Mouse (Mus musculus): Measurements from ENCODE around the gene Tmub2. TPM values are rescaled to one million over a fixed set of nuclear protein-coding genes. Genes with fewer than 3 reads are reported as not detected.
A peak's percentile ranks its signal among the peaks of the same experiment; 100 is the strongest.

The Tmub2 gene
- total RNA-seq, 1 experiment from 2014 or later: 25.7 TPM

GRCm38 (mm10) chr11:102296491-102297472, 12.1 kb downstream of the Tmub2 start, which contains the start of gene Atxn7l3:
TSS of gene Atxn7l3 (minus strand) at chr11:102296631.
- ATAC-seq (replicated peaks; ENCODE audit: insufficient number of reproducible peaks, low FRiP score, low TSS enrichment, poor library complexity, severe bottlenecking): peak; percentile 79

- ATAC-seq (replicated peaks; ENCODE audit: insufficient number of reproducible peaks, low FRiP score, low TSS enrichment, poor library complexity, severe bottlenecking): 0 out of 2 replicates have a peak, but pooled peaks have one; percentile 16
Observed at GRCm38 (mm10) chr11:102297577-102298556, 13.1 kb downstream of the Tmub2 start.

- ATAC-seq (replicated peaks; ENCODE audit: insufficient number of reproducible peaks, low FRiP score, low TSS enrichment, poor library complexity, severe bottlenecking): no peak
Observed at GRCm38 (mm10) chr11:102299839-102300238, 15.1 kb downstream of the Tmub2 start.

DNA sequence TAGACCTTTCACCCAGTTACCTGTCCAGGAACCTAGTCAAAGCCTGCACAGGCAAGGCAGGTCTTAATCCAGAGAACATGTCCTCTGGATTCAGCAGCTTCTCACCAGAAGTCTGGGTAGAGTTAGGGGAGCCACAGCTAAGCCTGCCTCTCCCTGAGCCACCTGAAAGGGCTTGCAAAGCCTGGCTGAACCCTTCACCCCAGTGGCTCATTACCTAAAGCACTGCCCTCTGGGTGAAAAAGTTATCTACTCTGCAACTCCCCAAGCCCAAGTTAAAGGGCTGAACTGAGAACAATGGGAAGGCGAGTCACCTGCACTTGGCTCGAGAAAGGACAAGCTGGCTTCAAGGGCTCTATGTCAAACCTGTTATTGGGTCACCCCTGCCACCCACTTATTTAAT, 19.4 kb downstream of the Tmub2 start:
- no peak for ATAC-seq (replicated peaks; ENCODE audit: insufficient number of reproducible peaks, low FRiP score, low TSS enrichment, poor library complexity, severe bottlenecking)

- ATAC-seq (replicated peaks; ENCODE audit: insufficient number of reproducible peaks, low FRiP score, low TSS enrichment, poor library complexity, severe bottlenecking): no peak
Observed at GRCm38 (mm10) chr11:102305359-102305758, 20.6 kb downstream of the Tmub2 start.

DNA sequence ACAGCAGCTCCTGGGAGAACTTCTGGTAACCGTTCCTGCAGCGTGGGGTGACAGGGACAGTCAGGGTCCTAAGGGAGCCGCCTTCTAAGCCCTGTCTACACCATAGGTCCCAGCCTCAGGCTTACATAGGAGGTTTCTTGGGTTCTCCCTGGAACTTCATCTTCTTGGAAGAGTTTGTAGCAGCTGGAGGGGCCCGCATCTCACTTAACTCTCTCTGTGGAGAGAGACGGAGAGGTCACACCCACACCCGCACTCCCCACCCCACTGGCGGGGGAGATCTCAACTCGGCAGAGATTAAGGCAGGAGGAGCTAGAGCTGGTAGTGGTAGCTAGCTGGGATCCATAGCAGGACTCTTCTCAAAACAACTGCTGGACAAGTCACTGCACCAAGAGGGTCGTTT, 23.4 kb downstream of the Tmub2 start:
- ATAC-seq (replicated peaks; ENCODE audit: insufficient number of reproducible peaks, low FRiP score, low TSS enrichment, poor library complexity, severe bottlenecking): no peak

DNA sequence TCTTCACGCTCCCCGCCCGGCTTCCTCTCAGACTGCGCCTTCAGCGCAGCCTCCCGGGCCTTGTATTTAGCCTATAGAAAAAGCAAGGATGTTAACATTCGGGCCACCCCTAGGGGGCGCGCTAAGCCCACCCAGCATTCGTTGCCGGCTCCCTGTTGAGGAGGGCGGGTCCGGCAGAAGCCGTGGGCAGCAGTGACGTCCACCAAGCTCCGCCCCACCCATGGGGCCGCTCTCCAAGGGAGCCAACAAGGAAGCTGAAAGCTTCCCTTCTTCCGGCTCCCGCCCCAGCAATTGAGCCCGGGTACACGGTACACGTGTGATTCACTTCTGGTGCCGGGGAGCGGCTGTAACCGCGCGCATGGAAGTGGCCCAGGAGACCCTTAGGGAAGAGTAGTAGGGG, 24.2 kb downstream of the Tmub2 start:
- ATAC-seq (replicated peaks; ENCODE audit: insufficient number of reproducible peaks, low FRiP score, low TSS enrichment, poor library complexity, severe bottlenecking): peak; percentile 92

DNA sequence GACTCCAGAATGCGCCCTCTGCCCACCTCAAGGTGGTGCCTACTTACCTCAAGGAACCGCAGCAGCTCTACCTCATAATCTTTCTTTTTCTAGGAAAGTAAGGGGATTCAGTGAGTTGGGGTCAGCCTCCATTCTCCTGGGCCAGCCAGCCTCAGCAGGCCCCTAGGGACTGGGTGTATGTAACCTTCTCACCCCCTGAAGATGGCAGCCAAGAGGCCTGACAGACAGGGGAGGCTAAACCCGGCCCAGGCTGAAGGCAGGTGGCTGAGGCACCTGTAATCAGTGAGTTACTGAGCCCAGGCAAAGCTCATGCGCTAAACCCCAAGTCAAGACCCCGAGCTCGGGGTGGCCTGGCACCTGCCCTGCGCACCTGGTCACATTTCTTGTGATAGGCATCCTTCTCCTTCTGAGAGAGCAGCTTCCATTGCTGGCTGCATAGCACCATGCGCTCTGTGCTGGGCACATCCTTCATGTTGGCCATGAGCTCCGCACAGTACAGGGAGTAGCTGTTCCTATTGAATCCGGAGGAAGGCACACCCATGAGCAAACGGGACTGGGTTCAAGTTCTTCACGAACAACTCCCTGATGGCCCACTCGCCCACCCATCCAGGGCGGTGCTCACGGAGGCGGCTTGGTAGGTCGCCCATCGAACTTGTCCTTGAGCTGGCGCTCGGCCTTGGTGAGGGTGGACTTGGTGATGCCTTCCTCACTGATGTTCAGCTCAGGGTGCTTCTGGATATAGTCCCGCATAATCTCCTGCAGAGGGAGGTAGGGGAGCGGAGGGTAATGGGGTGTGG, 25.3 kb downstream of the Tmub2 start:
- no peak for ATAC-seq (replicated peaks; ENCODE audit: insufficient number of reproducible peaks, low FRiP score, low TSS enrichment, poor library complexity, severe bottlenecking)

GRCm38 (mm10) chr11:102310768-102311695, 26.3 kb downstream of the Tmub2 start:
- ATAC-seq (replicated peaks; ENCODE audit: insufficient number of reproducible peaks, low FRiP score, low TSS enrichment, poor library complexity, severe bottlenecking): no peak

- no peak for ATAC-seq (replicated peaks; ENCODE audit: insufficient number of reproducible peaks, low FRiP score, low TSS enrichment, poor library complexity, severe bottlenecking)
Observed at GRCm38 (mm10) chr11:102311966-102312365, 27.2 kb downstream of the Tmub2 start.

GRCm38 (mm10) chr11:102312586-102312985, 27.9 kb downstream of the Tmub2 start:
- no peak for ATAC-seq (replicated peaks; ENCODE audit: insufficient number of reproducible peaks, low FRiP score, low TSS enrichment, poor library complexity, severe bottlenecking)

- ATAC-seq (replicated peaks; ENCODE audit: insufficient number of reproducible peaks, low FRiP score, low TSS enrichment, poor library complexity, severe bottlenecking): no peak
Observed at GRCm38 (mm10) chr11:102314321-102314720, 29.6 kb downstream of the Tmub2 start.

- ATAC-seq (replicated peaks; ENCODE audit: insufficient number of reproducible peaks, low FRiP score, low TSS enrichment, poor library complexity, severe bottlenecking): no peak; the same call in 1 of the 2 replicates
Observed at GRCm38 (mm10) chr11:102315690-102316571, 31.2 kb downstream of the Tmub2 start.

DNA sequence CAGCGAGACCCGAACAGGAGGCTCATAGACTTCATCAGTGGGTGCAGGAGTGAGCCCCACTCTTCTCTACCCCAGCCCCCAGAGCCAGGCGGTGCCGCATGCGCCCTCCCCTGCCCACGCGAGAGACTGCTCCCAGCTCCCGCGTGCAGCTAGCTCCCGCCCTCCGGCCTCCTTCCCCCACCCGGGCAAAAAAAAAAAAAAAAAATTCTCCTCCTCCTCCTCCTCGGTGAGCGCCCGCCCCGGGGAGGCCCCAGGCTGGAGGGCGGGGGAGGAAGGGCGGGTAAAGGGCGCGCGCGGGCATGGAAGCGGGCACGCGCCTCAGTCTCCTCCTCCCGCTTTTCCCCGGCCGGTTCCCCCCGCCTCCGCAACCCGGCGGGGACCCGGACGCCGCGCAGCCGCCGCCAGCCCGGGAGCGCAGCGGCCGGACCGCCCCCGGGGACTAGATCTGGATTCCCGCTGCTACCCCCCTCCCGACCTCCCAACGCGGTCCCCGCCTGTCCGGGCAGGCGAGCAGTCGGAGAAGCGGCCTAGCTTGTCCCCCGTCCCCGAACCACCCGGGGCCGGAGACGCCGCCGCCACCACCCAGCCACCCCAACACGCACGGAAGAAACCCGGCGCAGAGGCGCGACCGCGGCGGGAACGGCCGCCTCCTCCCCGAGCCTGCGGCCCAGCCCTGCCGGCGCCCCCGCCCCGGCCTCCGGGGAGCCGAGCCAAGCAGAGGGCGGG, 32.0 kb downstream of the Tmub2 start:
- ATAC-seq (replicated peaks; ENCODE audit: insufficient number of reproducible peaks, low FRiP score, low TSS enrichment, poor library complexity, severe bottlenecking): peak; percentile 48

- no peak for ATAC-seq (replicated peaks; ENCODE audit: insufficient number of reproducible peaks, low FRiP score, low TSS enrichment, poor library complexity, severe bottlenecking)
Observed at GRCm38 (mm10) chr11:102317298-102317900, 32.7 kb downstream of the Tmub2 start.
